Mouse (Mus musculus): ENCODE measurements around the gene Mutyh. TPM values are rescaled to one million over a fixed set of nuclear protein-coding genes. Genes with fewer than 3 reads are reported as not detected.

Mutyh gene
- polyA plus RNA-seq, 1 experiment: 32.0 TPM

DNA sequence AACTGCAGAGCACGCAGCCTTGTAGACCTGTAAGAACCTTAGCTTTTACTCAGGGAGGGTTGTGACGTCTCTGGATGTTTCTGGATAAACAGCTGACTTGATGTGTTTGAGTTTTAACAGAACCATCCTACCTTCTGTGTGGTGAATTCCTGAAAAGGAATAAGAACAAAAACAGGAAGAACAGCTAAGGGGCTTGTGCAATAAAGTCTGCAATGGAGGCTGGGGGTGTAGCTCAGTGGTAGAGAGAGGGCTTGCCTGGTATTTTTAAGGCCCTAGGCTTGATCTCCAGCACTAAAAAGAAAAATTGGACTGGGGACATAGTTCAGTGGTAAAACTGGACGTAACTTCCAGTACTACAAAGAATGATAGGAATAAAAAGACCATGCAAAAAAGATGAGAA lies 30.4 kb upstream of the Mutyh start:
- Histone ChIP-seq H3K27ac (ENCODE audit: control insufficient read depth, insufficient read depth, low read length) (no peak overlapping the region), H3K4me1 (replicated peaks; ENCODE audit: control insufficient read depth, insufficient read depth, low read length) (no peaks in the 10 kb centered on the region), H3K27me3 (ENCODE audit: control insufficient read depth, insufficient read depth, low read length) (no peaks in the 10 kb centered on the region), H3K4me3 (ENCODE audit: control insufficient read depth, insufficient read depth, low read length) (no peak overlapping the region), H3K36me3 (ENCODE audit: control insufficient read depth, insufficient read depth, low read length) (no peaks in the 10 kb centered on the region)
- TF ChIP-seq POLR2A (IDR thresholded peaks at IDR 0.05; ENCODE audit: control insufficient read depth, extremely low read depth, insufficient read depth, low read length, poor library complexity) (no peak), CTCF (IDR thresholded peaks at IDR 0.05; ENCODE audit: borderline replicate concordance, control insufficient read depth, extremely low read depth, insufficient read depth, low read length, poor library complexity) (no peak)
- no peak for DNase-seq
- 96% methylated on average over 3 of the region's 3 CpGs for WGBS

- no peak overlapping the region for H3K27ac ChIP-seq (ENCODE audit: control insufficient read depth, insufficient read depth, low read length)
- no peaks in the 10 kb centered on the region for H3K36me3 ChIP-seq (ENCODE audit: control insufficient read depth, insufficient read depth, low read length)
- TF ChIP-seq POLR2A (IDR thresholded peaks at IDR 0.05; ENCODE audit: control insufficient read depth, extremely low read depth, insufficient read depth, low read length, poor library complexity) (no peak), CTCF (IDR thresholded peaks at IDR 0.05; ENCODE audit: borderline replicate concordance, control insufficient read depth, extremely low read depth, insufficient read depth, low read length, poor library complexity) (no peak)
- H3K4me1 ChIP-seq (replicated peaks; ENCODE audit: control insufficient read depth, insufficient read depth, low read length): no peaks in the 10 kb centered on the region
- H3K4me3 ChIP-seq (ENCODE audit: control insufficient read depth, insufficient read depth, low read length): no peak overlapping the region
- no peak for DNase-seq
- 86% methylated on average over 2 of the region's 2 CpGs for WGBS
- no peaks in the 10 kb centered on the region for H3K27me3 ChIP-seq (ENCODE audit: control insufficient read depth, insufficient read depth, low read length)
These were observed 27.0 kb upstream of the Mutyh start for GRCm38 (mm10) chr4:116780541-116780940.

- no peaks in the 10 kb centered on the region for H3K4me1 ChIP-seq (replicated peaks; ENCODE audit: control insufficient read depth, insufficient read depth, low read length)
- WGBS: 89% methylated on average over 2 of the region's 2 CpGs
- TF ChIP-seq POLR2A (IDR thresholded peaks at IDR 0.05; ENCODE audit: control insufficient read depth, extremely low read depth, insufficient read depth, low read length, poor library complexity): no peak
- no peak for TF ChIP-seq CTCF (IDR thresholded peaks at IDR 0.05; ENCODE audit: borderline replicate concordance, control insufficient read depth, extremely low read depth, insufficient read depth, low read length, poor library complexity)
- no peaks in the 10 kb centered on the region for H3K36me3 ChIP-seq (ENCODE audit: control insufficient read depth, insufficient read depth, low read length)
- H3K27me3 ChIP-seq (ENCODE audit: control insufficient read depth, insufficient read depth, low read length): no peaks in the 10 kb centered on the region
- H3K27ac ChIP-seq (ENCODE audit: control insufficient read depth, insufficient read depth, low read length): no peak overlapping the region
- no peak overlapping the region for H3K4me3 ChIP-seq (ENCODE audit: control insufficient read depth, insufficient read depth, low read length)
- no peak for DNase-seq
These were observed 26.2 kb upstream of the Mutyh start for GRCm38 (mm10) chr4:116781366-116781765.

DNA sequence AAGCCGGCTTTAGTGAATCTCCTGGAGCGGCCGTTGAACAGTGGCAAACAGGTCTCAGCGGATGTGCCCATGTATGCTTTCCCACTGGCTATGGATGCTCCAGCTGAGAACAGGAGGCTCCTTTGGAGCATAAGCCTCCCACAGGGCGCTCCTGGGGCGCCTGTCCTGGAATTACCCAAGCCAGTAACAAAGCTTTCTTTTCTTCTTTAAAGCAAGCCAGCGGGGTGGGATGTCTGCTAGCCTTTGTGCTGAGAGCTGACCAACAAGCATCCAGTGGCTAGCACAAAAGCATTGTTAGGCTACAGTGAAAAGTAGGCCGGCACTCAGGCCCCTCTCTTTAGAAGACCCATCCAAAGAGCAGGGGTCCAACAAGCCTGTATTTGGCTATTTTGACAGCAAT lies 25.4 kb upstream of the Mutyh start:
- Histone ChIP-seq H3K27ac (ENCODE audit: control insufficient read depth, insufficient read depth, low read length) (no peak overlapping the region), H3K4me1 (replicated peaks; ENCODE audit: control insufficient read depth, insufficient read depth, low read length) (no peaks in the 10 kb centered on the region), H3K27me3 (ENCODE audit: control insufficient read depth, insufficient read depth, low read length) (no peaks in the 10 kb centered on the region), H3K4me3 (ENCODE audit: control insufficient read depth, insufficient read depth, low read length) (no peak overlapping the region), H3K36me3 (ENCODE audit: control insufficient read depth, insufficient read depth, low read length) (no peaks in the 10 kb centered on the region)
- 96% methylated on average over 8 of the region's 8 CpGs for WGBS
- no peak for DNase-seq
- TF ChIP-seq POLR2A (IDR thresholded peaks at IDR 0.05; ENCODE audit: control insufficient read depth, extremely low read depth, insufficient read depth, low read length, poor library complexity) (no peak), CTCF (IDR thresholded peaks at IDR 0.05; ENCODE audit: borderline replicate concordance, control insufficient read depth, extremely low read depth, insufficient read depth, low read length, poor library complexity) (no peak)

GRCm38 (mm10) chr4:116786587-116786986 lies 20.9 kb upstream of the Mutyh start:
- Histone ChIP-seq H3K27ac (ENCODE audit: control insufficient read depth, insufficient read depth, low read length) (no peak overlapping the region), H3K4me1 (replicated peaks; ENCODE audit: control insufficient read depth, insufficient read depth, low read length) (no peaks in the 10 kb centered on the region), H3K4me3 (ENCODE audit: control insufficient read depth, insufficient read depth, low read length) (no peak overlapping the region), H3K36me3 (ENCODE audit: control insufficient read depth, insufficient read depth, low read length) (no peaks in the 10 kb centered on the region), H3K27me3 (ENCODE audit: control insufficient read depth, insufficient read depth, low read length) (no peaks in the 10 kb centered on the region)
- no peak for DNase-seq
- WGBS: 93% methylated on average over 1 of the region's 1 CpGs
- TF ChIP-seq POLR2A (IDR thresholded peaks at IDR 0.05; ENCODE audit: control insufficient read depth, extremely low read depth, insufficient read depth, low read length, poor library complexity) (no peak), CTCF (IDR thresholded peaks at IDR 0.05; ENCODE audit: borderline replicate concordance, control insufficient read depth, extremely low read depth, insufficient read depth, low read length, poor library complexity) (no peak)

DNA sequence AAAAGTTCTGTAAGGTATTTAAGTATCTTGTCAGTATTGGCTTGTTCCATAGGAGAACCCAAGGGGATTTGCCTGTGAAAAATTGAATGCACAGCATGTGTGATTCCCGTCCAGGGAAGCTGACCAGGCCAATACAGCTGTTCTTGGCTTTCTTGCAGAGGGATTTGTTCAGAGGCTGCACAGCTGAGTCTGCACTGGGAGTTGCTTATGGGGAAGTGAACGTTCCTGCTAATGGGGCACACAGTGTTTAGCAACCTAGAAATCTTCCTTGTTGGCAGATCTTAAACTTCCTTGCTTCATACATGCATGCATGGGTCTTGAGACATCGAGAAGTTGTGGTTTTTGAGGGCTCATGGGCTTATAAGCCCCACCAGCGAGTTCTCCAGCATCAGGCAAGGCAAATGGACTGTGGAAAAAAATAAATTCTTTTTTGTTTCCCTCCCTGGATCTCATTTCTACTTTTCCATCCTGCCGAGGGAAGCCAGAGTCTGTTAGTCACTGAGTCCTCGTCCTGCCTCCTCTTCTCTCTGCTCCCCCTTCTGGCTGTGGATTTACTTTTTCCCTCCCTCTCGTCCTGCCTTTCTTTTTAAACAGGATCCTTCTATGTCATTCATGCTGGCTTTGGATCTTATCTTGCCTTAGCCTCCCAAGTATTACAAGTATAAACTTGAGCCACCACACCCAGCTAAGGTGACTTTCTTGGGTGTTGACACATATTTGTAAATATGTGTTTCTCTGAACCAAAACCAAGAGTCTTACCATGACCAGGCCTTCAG lies 19.4 kb upstream of the Mutyh start:
- no peaks in the 10 kb centered on the region for H3K27me3 ChIP-seq (ENCODE audit: control insufficient read depth, insufficient read depth, low read length)
- H3K36me3 ChIP-seq (ENCODE audit: control insufficient read depth, insufficient read depth, low read length): no peaks in the 10 kb centered on the region
- no peak for DNase-seq
- no peak overlapping the region for H3K4me3 ChIP-seq (ENCODE audit: control insufficient read depth, insufficient read depth, low read length)
- H3K4me1 ChIP-seq (replicated peaks; ENCODE audit: control insufficient read depth, insufficient read depth, low read length): no peaks in the 10 kb centered on the region
- H3K27ac ChIP-seq (ENCODE audit: control insufficient read depth, insufficient read depth, low read length): no peak overlapping the region
- WGBS: 38% methylated on average over 7 of the region's 7 CpGs
- TF ChIP-seq POLR2A (IDR thresholded peaks at IDR 0.05; ENCODE audit: control insufficient read depth, extremely low read depth, insufficient read depth, low read length, poor library complexity): no peak
- no peak for TF ChIP-seq CTCF (IDR thresholded peaks at IDR 0.05; ENCODE audit: borderline replicate concordance, control insufficient read depth, extremely low read depth, insufficient read depth, low read length, poor library complexity)

Data from thymus, adult 2 months (tissue).